Mouse (Mus musculus) E14TG2a.4 (cell line): ENCODE measurements around the gene Tasp1.

ENCODE experiments used
- CTCF ChIP-seq: conservative IDR thresholded peaks from 2 replicates; pipeline ENCODE4 v1.5.1; 2014; ENCODE audit warnings: low read length
- POU5F1 ChIP-seq: IDR thresholded peaks from 2 replicates; pipeline ENCODE4 v1.6.1; 2014; ENCODE audit warnings: low read length, borderline replicate concordance

GRCm38 (mm10) chr2:140042081-140042480, 24.5 kb downstream of the Tasp1 start:
- TF ChIP-seq CTCF, result no peak
- TF ChIP-seq POU5F1, result no peak
